Mouse (Mus musculus): ENCODE results near the gene Mfsd11.

GRCm38 (mm10) chr11:116869223-116869622 lies 17.0 kb downstream of the Mfsd11 start:
- TF ChIP-seq NELFE (IDR thresholded peaks at IDR 0.05; ENCODE audit: low read depth, low read length) (no peak), POLR2A (IDR thresholded peaks at IDR 0.05; ENCODE audit: control insufficient read depth in 1 of 2, insufficient read depth in 1 of 2, low read depth in 1 of 2, low read length in 2 of 2, poor library complexity in 1 of 2) (no peak), USF1 (IDR thresholded peaks at IDR 0.05; ENCODE audit: low read depth, low read length) (no peak), GATA1 (IDR thresholded peaks at IDR 0.05; ENCODE audit: low read depth, low read length) (no peak), CTCF (IDR thresholded peaks at IDR 0.05 in 2 of 3, conservative IDR thresholded peaks at IDR 0.05 in 1 of 3; ENCODE audit: control insufficient read depth in 1 of 3, insufficient read depth in 1 of 3, low read depth in 2 of 3, low read length in 3 of 3, poor library complexity in 1 of 3, severe bottlenecking in 1 of 3) (no peak), SMC3 (IDR thresholded peaks at IDR 0.05; ENCODE audit: low read depth, low read length) (no peak), MAZ (IDR thresholded peaks at IDR 0.05; ENCODE audit: low read depth, low read length) (no peak), NRF1 (IDR thresholded peaks at IDR 0.05; ENCODE audit: insufficient read depth, low read depth, low read length, poor library complexity, severe bottlenecking) (no peak), RCOR1 (IDR thresholded peaks at IDR 0.05; ENCODE audit: low read depth, low read length) (no peak), HCFC1 (IDR thresholded peaks at IDR 0.05; ENCODE audit: low read depth, low read length) (no peak), ELF1 (IDR thresholded peaks at IDR 0.05; ENCODE audit: low read depth, low read length) (no peak), POLR2AphosphoS2 (IDR thresholded peaks at IDR 0.05; ENCODE audit: low read length) (no peak)
